Mouse (Mus musculus): ENCODE results near the gene Pde7b.
A peak's percentile ranks its signal among the peaks of the same experiment; 100 is the strongest.
"Not testable (repeated sequence)": the region's sequence is repeated elsewhere in the genome, so short reads cannot be mapped to it uniquely, and the experiment has no call there.

Gene Pde7b

DNA sequence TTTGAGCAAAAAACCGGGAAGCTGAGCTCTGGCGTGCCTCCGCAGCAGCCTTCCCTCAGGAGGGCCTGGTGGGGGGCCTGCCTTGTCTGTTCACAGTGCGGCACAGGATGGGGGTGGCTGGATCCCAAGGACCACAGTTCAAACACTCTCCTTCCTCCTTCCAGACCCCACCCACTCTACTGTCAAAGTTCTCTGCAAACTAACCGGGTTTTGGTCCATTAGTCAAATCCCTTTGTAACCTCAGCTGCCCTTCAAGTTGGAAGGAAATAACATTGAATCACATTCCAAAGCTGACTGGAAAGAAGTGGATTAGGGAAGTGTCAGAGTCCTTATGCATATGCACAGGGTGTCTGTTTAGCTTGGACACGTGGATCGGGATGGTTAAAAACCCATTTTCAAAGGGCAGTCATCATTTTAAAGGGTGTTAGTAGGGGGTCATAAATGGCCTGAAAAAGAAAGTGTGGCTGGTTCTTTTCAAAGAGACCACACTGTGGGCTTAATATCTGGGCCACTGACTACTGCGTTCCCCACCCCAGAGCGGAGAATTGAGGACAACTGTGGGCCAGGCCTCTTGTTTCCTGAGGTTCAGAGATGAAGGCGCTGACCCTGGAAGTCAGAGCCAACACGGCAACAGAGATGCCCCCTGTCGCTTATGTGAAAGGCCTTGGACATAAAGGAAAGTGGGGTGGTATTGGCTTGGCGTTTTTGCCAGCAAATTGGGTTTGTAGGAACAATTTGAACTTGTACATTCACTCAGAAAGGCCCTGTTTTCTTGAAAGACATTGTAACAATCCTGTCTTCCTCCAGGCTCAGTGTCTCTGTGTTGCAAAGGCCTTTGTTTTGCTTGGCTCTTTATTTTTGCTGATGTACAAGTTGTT is 175.8 kb downstream of the Pde7b start:
- DNase-seq (ENCODE audit: low spot score) = no peak

DNA sequence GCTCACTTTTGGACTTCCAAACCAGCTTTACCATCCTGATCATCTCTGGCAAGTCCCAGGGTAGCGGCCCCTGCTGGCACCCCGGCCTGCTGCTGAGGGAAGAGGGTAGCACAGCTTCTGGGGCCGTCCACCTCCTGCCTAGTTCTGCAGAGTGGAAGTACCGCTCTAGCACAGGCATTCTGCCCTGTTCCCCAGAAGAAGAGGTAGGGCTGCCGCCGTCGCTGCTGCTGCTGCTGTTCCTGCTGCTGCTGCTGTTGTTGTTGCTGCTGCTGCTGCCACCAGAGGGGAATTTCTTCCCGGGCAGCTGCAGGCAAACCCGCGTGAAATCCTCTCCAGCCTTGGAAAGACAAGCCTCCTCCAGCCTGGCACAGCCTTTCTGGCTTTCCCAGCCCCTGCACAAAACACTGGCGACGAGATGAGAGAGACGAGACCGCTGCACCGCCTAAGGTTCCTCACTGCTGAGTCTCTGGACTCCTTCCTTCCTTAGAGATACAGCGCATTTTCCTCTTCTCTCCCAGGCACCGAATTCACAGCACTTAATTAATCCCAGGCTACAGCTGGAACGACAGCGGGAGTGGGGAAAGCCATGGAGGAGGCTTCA is 176.8 kb downstream of the Pde7b start:
- peak; percentile 54 for DNase-seq (ENCODE audit: low spot score)

DNA sequence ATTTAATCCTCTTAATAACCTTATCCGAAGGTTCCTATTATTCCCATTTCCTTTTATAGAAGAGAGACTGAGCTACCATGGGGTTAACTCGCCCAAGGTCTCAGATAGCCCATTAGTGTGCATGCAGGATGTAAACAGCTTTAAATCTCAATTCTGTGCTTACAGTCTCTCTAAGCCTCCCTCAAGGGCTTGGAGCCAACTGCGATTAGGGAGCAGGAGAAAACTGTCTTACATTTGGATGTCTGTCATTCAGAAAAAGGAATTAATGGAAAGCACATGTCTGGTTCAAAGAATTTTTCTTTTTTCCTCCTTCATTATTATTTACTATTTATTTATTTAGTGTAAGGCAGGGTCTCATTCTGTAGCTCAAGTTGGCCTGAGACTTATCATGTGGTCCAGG is 181.8 kb downstream of the Pde7b start:
- DNase-seq (ENCODE audit: low spot score) = no peak

DNA sequence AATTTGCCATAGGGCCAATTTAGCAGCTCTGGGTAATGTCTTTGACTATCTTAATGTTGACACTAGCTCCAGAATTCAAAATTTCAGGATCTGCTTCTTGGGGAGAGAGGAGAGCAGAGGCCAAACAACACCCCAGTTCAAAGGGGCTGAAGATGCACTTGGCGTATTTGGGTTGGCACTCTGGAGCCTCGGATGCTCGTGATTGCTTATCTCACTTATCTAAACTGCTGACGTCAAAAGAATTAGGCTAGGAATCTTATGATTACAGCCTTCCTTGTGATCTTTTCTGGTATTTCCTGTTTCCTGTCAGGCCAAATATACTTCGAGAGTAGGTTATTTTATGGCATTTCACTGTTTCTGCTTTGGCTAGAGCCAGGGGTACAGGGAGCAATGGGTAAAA is 191.1 kb downstream of the Pde7b start:
- DNase-seq (ENCODE audit: low spot score) = no peak

DNA sequence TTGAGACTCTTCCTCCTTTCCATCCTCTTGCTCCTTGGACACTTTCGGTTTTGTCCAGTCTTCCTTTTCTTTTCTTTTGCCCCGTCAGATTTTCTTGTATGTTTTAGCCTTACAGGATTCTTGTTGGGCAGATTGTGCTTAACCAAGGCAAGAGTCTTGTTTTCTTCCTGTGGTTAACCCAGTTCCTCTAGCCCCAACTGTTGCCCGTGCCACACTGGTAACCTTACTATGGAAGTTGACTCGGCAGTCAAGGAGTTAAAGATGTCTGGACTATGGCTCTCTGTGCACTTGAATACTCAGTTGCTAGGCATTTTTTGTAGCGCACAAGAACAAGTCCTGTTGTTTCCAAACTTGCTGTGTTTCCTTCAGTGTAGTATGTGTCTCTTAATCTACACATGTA is 193.0 kb downstream of the Pde7b start:
- DNase-seq (ENCODE audit: low spot score) = no peak

DNA sequence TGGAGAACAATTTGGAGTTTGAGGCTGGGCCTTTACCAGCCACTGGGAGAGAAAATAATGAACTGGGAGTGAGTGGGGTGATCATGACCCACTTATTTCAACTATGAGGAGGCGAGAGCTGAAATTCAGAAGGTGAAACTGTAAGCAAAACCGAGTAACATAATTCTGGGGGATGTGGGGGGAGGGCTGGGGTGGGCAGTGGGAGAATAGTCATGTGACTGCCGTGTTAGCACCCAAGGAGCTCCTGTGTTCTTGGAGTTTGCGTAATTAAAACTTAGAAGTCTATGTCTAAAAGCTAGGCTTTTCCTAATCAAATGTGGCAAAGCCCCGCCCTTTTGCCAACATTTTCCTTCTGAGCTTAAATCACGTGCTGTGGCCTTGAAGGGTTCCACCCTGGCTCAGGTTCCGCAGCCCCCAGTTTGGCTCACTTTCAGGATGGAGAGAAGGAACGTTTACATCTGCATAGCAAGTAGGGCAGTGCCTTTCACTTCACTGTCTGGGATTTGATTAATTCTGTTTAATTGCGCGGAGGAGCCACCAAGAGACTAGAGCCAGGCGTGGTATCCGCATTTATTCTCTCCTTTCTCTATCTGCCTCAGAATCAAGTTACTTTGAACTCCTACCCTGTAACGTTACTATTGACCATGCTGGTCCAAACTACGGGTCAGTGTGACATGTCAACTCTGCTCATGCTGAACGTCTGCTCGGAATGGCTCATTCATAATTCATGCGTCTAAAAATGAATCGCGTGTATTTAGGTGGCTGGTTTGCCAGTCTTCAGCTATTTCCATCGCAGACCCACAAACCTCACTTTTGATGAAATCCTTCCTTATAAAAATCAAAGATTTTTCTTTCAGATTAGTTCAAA is 196.1 kb downstream of the Pde7b start:
- no peak for DNase-seq (ENCODE audit: low spot score)

DNA sequence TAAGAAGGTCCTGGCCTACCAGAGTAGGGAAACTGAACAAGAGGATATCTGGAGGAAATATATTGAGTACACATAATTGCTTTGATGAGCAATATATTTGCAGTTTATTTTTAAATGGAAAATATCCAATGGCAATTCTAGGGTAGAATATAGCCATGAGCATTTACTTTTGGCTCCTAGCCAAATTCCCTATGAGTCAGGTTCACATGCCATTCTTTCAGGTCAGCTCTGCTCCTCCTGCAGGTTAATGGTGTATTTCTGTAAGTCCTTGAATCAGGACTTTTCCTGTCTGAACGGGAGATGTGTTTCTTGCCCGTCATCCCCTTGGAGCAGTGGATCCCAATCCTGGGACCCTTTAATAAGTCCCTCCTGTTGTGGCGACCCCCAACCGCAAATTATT is 197.1 kb downstream of the Pde7b start:
- no peak for DNase-seq (ENCODE audit: low spot score)

DNA sequence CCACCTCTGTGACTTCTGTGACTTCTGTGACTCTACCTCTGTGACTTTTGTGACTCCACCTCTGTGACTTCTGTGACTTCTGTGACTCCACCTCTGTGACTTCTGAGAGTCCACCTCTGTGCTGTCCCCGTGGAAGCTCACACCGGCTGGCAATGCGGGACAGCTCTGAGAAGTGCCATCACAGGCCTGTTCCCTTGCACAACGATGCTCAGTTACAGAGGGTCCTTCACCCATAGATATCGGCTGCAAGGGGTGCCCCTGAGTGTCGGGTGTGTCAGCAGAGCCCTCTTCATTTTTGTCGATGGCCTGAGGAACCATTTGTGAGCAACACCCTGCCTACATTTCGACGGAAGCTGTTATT is 206.4 kb downstream of the Pde7b start:
- DNase-seq (ENCODE audit: low spot score) = no peak

DNA sequence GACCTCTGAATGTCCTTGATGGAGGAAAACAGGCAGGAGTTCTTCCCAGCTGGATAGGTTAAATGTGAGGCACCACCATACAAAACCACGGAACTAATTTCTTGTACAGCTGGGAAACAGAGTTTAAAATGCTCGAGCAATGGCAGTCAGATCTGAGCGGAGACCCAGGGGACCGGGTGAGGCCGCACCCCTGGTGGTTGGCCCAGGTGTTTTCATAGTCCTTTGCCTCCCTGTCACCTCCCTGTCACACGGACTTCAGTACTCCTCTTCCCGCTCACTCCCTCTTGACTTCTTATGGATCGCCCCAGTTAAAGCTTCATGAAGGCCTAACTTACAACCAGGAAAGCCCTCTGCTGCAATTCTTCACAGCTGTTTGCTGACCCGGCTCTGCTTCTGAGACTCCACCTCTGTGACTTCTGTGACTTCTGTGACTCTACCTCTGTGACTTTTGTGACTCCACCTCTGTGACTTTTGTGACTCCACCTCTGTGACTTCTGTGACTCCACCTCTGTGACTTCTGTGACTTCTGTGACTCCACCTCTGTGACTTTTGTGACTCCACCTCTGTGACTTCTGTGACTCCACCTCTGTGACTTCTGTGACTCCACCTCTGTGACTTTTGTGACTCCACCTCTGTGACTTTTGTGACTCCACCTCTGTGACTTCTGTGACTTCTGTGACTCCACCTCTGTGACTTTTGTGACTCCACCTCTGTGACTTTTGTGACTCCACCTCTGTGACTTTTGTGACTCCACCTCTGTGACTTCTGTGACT is 206.9 kb downstream of the Pde7b start:
- DNase-seq (ENCODE audit: low spot score) = not testable (repeated sequence)

DNA sequence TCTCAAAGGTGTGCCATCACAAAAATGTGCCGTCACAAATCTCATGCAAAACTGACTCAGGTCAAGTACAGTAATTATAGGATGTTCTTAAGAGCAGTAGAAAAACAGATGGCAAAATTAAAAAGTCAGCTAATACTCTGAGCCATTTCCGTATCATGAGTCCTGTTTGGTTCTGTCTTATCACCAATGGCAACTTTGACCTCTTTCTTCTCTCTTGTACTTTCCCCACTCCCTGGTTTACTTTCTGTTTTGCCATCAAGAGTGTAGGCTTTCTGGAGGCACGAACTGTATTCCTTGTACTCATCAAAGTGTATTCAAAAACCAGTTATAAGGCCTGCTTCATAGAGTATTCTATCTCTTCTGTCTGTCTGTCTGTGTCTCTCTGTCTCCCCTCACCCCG is 211.0 kb downstream of the Pde7b start:
- DNase-seq (ENCODE audit: low spot score) = no peak

DNA sequence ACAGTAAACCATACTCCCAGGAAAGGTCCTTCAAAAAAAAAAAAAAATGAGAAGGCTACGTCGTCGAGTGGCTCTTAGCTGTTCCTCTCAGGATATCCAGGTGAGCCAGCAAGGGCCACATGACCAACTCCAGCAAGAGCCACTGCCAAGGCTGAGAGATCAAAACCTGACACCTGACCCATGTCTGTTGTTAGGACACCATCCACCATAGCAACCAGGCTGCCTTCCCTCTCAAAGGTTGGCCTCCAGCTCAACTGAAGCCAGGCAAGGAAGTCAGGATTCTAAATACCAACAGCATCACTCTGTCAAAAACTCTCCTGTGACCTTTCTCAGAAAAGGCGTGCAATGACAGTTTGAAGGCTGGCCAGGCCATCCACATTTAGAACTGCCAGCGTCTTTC is 211.4 kb downstream of the Pde7b start:
- DNase-seq (ENCODE audit: low spot score) = peak; percentile 23

DNA sequence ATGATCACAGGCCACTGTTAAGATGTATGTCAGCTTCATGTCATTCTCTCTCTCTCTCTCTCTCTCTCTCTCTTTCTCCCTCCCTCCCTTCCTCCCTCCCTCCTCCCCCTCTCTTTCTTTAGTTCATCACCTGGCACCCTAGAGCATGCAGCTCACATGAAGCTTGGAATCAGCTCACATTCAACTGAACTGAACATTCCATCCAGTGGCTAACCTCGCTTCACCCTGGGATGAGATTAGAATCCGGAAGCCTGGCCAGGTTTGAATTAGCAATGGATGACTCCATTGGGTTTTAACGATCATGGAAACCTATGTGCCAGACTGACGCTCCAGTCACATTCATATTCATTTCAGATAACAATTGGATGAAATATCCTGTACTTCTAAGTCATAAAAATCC is 215.1 kb downstream of the Pde7b start:
- peak; percentile 22 for DNase-seq (ENCODE audit: low spot score)

DNA sequence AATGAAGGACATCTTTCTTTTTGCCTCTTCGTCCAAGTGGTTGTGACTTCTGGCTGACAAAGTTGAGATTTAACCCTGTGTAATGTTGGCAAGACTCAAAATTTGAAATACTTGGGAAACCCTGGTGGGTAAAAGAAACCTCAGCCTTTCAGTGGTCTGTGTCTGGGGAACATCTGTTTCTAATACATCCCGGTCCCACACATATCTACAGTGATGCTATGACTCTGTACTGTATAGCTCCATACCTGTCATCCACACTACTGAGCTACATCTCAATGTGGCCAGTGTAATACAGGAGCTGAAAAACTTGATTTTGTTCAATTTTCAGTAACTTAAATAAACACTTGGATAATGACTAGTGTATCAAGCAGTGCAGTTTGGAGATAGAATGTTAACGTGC is 216.4 kb downstream of the Pde7b start:
- DNase-seq (ENCODE audit: low spot score) = no peak

DNA sequence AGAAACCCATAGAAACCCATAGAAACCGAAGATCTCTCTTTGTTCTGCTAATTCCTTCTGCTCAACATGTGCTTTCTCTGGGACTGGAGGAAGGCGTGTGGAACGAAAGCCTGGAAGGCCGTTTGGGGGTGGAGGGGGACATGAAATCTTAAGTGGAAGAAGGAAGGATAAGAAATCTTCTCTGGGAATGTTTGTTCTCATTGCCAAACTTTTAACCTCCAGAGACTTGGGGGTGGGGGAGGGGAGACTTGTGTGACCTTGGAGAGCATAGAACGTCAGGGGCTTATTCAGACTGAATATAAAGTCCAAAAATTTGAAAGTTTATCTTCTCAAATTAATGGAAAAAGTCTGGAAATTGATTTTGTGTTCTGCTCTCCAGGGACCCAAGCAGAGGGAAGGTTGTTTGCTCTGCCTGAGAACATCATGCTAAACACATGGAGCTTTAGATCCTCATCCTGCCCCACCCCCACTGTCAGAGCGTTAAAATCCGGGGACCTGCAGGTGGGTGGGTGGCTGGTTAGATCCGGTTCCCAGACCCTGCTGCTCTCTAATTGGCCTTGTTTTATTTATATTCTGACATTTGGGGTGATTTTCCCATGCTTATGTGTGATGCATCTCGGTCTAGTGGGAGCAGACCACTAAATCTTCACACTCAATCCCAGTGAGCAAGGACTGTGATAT is 217.0 kb downstream of the Pde7b start:
- peak; percentile 45 for DNase-seq (ENCODE audit: low spot score)

DNA sequence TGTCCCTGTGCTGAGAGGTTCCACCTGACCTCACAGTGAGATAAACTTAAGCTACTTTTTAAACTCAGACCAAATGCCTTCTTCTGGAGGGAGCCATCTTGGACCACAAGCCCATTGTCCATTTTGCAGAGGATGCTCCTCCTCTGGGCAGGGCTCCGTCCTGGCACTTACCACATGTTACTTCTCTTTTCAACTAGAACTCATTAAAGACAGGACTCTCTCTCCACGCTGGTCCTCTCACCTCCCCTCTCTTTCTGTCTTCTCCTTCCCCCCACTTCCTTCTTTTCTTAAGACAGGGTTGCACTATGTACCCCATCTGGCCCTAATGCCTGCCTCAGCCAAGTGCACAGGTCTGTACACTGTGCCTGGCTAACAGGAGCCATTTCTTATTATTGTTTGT is 217.8 kb downstream of the Pde7b start:
- peak; percentile 13 for DNase-seq (ENCODE audit: low spot score)

DNA sequence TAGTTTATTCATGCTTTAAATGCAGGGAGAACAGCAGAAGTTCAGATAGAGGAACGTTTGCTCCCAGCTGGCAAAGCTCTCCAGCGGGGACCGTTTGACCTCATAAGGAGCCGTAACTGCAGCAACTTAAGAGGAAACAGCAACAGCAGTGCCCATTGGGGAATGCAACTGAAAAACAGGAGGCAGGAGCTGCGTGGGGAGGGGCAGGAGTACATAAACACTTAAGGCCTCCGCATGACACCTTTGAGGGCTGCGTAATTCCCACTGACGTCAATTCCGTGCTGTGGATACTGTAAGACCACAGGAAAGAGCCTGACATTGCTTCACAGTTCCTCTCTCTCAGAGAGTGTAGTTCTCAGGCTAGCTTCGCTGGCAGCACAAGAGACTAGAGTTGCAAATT is 219.4 kb downstream of the Pde7b start:
- peak; percentile 31 for DNase-seq (ENCODE audit: low spot score)

DNA sequence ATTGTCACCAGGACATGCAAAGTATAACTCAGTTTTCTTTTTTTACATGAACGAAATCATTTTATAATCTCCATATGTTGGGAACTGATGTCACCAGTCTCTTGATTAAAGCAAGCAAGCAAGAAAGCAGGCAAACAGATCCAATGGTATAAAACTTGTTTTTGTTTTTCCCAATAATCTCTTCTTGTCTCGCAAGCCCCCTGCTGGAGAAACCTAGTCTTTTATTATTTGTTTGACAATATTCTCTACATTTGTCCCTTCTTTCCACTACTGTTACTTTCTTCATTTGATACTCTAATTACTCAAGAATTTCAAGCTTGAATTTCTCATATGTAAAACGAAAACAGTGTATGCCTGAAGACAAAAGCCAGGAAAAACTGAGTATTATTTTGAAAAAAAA is 220.1 kb downstream of the Pde7b start:
- DNase-seq (ENCODE audit: low spot score) = peak; percentile 12

DNA sequence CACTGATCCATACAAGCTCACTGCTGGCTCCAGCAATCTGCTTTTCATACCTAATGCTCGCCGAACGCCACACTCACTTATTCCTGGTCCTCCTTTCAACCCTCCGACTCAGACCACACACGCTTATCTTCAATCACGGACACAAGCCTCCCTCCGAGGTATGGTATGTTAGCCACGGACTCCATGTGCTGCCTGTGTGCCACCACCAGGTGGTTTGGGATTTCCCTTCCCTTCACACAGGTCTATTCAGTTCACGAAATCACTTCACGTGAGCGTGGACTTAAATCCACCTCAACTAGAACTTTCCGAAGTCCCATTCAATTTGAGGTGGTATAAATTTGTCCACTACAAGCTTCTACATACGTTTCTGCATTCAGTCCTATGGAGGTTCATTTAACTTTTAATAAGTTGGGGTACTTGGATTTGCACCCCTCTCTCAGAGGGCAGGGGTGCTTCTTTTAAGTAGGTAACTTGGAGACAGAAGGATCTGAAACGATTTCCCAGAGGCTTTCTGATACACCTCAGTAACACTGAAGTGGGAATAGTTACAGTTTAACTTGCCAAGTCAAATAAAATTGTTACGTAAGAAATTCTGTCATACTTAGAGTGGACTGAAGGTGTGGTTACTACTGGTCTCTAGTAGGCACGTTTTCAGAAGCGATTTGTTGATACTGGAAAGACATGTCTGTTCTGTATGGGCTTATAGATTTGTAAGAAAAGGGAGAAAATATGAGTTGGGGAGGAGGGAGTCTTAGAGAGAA is 221.4 kb downstream of the Pde7b start:
- peak; percentile 30 for DNase-seq (ENCODE audit: low spot score)

DNA sequence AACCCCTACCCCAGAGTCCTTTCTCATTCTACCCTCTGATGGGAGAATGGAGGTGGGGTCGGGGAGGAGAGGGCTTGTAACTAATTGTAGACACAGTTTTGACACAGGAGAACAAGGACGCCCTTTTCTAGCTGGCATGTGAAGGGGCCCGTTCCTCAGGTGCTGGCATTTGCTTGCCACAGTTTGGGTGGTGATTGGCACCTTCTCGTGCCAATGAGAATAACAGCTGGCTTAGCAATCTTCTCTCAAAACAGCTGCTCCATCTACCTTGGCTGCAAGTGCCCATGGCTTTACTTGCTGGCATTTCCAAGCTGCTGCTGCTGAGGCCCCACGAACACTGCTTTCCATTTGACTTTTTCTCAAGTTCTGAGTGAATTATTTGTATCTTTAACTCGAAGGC is 223.7 kb downstream of the Pde7b start:
- no peak for DNase-seq (ENCODE audit: low spot score)

DNA sequence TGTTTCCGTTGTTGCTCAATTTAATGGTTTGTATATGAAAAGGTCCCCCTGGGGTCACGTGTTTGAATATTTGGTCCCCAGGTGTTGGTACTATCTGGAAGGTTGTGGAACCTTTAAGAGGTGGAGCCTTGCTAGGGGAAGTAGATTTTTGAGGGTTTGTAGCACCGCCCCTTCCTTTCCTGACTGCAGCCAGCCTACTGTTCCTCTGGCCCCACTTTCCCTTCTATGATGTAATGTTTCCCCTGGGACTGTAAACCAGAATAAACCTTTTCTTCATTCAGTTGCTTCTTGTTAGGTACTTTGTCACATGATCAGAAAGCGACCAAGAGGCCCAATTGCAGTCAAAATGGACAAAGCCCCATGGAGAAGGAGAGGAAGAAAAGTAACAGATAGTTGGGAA is 229.8 kb downstream of the Pde7b start:
- no peak for DNase-seq (ENCODE audit: low spot score)

Measured in testis, postnatal 10 days (tissue).